Mouse (Mus musculus): ENCODE results near the gene Tekt1.

- TF ChIP-seq CTCF (IDR thresholded peaks at IDR 0.05; ENCODE audit: insufficient read depth, low read depth, low read length) (no peak), POLR2A (IDR thresholded peaks at IDR 0.05; ENCODE audit: insufficient read depth, low read depth, low read length) (no peak)
Measured at GRCm38 (mm10) chr11:72411093-72411921, 49.1 kb upstream of the Tekt1 start, which contains the start of gene Smtnl2.
